Mouse (Mus musculus) urinary bladder, postnatal 4 days (tissue): ENCODE results near the gene Prickle2.

Experiments used
- DNase-seq, 2 experiments: peaks; one replicate each; pipeline ENCODE4 v3.0.0; 2021 to 2022; ENCODE audit warnings: low spot score in 2 of 2

The Prickle2 gene

DNA sequence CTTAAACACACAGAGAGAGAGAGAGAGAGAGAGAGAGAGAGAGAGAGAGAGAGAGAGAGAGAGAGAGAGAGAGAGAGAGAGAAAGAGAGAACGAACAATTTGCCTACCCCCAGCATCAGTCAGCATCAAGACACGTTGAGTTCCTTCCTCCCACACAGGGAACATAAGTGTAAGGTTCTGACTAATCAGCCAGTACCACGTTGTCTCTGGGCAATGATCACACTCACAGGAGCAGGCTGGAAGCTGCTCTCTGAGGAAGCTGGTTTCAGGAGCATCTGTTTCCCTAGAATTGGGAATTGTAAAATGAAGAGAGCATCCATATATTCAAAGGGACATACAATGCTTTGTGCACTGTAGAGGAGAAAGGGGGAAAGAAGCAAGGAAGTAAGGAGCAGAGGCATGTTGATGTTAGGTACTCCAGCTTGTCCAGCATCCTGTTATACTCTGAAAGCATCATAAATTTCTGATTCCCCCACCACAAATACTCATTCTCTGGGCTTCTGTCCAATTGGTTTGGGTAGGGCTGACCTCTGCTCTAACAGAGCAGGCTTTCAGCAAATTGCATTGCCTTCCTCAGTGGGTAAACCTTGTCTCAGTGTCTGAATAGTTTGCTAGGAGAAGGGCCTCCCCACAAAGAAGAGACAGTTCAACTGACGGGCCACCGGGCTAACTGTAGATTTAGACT lies 116.4 kb downstream of the Prickle2 start:
- DNase-seq: no peak

DNA sequence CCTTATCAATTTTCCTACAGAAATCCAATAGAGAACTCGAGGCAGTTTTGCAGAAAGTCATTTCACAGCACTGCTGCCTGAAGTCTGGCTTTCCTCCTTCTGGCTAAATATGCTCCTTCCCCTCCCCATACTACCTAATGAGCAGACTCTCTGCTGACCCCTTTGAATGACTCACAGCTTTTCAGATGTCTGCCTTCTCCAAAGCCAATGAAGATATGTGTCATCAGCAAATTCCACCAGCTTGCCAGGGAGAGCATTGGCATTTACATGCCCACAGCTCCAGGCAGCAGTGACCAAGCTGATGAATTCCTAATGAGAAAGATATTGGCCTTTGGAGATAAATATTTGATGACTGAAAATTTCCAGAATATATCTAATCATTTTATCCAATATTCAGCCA lies 121.9 kb downstream of the Prickle2 start:
- DNase-seq: no peak

DNA sequence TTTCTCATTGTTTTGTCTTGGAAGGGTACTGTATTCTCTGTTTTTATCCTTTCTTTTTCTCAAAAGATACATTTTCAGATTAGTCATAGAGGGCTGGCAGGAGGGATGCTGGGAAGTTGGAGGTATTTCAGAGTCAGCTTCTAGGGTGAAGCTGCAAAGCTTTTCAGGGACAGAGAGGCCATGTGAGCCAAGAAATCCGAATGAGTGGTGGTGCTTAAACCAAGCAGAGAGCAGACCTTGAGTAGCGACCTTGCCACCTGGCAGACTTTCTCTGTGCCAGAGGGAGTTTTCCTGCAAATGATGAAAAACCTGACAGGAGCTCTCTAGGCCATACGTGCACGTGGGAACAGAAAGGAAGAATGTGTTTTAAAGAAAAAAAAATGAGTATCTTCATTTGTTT lies 130.7 kb downstream of the Prickle2 start:
- DNase-seq: no peak

DNA sequence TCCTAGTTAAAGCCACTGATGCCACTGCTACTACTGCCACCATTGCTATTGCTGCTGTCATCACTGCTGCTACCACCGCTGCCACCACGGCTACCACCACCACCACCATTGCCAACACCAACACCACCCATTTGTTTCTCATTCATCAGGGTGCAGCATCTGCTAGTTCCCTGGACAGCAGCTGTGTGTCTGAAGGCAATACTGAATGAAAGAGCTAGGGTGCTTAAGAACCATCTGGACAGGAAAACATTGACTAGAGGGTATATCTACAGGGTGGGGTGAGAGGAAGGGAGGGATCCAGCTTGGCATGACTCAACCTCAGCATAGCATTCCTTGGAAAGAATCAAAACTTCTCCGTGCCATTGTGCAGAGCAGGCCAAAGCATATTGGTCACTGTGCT lies 133.8 kb downstream of the Prickle2 start:
- DNase-seq: peak in 1 of 2 experiments; percentile 43

DNA sequence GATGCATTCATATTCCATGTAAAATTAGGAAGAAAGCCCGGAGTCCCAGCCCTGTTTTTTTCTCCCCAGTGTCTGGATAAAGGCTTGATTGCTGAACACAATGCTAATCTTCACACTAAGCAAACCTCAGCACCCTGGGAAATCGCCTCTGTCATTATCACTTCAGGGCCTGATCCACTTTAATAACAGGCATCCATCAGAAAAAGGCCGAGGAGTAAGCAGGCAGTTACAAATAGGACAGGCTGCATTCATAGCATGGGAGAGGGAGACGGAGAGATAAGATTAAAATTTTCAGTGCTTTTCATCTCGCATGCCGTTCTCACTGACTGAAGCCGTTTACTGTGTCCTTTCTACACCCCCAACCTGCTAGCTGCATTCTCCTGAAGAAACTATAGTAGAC lies 135.9 kb downstream of the Prickle2 start:
- DNase-seq: no peak

DNA sequence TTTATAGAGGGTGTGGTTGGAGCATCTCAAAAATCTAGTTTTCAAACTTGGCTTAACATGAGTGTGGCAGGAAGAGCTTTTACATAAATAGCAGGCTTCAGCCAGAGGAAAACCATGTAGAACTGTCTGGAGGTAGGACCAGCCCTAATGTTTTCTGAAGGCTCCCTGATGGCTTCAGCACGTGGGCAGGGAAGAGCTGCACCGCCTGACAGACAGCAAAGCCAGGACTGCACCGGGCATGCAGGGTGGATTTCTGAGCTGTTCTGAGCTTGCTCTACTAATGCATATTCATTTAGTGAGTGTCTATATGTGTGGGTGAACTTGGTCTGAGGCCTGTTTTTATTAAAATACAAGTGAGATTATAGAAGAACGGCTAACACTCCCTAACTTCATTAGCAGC lies 136.7 kb downstream of the Prickle2 start:
- DNase-seq: no peak

DNA sequence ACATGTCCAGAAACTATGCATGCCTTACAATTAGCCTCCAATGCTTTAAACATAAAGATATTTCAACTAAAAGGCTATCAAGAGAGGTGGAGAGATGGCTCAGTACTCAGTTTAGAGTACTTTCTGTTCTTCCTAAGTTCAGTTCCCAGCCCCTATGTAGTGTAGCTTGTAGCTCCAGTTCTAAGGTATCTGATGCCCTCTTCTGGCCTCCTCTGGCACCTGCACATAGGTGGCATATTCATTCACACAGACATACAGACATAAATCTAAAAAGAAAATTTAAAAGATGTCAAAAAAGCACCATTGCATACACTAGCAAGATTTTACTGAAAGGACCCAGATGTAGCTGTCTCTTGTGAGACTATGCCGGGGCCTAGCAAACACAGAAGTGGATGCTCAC lies 146.7 kb downstream of the Prickle2 start:
- DNase-seq: no peak

DNA sequence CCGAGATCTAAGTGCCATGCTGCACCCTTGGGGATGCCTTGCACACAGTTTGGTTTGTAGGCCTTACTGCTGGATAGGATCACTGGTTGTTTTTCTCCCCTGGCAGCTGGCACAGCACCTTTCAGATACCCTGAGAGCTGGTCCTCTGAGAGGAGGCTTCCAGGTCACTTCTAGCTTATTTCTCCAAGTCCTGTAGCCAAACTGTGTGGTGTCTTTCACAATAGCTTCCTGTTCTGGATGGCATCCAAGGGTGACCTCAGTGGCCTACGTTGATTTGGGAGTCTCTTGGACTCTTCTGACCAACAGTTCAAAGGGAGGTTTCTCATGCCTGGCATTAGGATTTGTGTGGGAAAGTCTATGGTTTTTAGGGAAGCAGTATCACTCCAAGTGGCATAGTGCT lies 150.3 kb downstream of the Prickle2 start:
- DNase-seq: no peak

DNA sequence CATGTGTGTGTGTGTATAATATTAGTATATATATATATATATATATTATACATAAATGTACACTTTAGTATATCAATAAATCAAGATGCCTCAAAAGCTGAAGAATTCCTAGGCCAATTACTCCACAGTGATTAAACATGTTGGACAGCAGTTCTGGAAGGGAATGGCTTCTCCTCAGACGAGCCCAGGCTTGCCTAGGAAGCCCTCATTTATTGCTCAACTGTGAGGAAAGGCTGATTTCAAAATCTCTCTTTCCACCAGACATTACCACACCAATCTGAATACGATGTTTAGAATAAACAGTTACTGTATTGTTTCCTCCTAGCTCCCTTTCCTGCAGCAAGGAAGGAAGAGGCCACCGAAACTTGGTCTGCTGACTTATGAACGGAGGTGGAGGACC lies 152.9 kb downstream of the Prickle2 start:
- DNase-seq: no peak

DNA sequence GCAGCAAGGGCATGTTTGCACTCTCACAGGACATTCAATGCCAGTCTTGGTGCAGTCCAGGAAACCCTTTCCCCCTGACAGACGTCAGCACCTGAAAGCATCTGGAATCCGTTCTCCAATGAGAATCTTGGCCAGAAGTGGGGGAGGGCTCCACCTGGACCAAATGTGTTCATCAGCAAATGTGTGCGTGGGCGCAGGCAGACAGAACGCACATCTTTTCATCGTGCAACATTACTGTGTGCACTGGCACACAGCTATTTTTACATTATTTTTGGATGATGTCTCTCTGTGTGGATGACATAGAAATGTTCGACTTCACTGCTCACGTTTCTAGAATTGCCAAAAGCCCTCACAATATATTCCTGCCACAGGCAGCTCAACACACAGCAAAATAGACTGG lies 156.7 kb downstream of the Prickle2 start:
- DNase-seq: no peak

DNA sequence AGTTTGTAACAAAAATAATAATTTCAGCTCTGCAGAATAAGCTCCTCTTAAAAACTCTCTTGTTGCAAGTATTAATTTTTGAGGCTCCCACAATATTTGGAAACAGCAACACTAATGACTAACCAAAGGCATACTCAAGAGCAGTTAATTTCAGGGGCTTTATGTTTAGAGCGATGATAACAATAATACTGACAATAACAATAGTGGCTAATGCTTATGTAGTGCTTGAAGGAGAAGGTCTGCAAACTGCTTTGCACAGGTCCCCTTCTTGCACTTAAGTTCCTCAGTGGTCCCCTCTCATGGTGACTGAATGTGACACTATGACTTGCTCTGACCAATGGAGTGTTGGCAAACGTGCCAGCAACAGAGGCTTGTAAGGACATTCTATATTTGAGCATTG lies 160.8 kb downstream of the Prickle2 start:
- no peak for DNase-seq

DNA sequence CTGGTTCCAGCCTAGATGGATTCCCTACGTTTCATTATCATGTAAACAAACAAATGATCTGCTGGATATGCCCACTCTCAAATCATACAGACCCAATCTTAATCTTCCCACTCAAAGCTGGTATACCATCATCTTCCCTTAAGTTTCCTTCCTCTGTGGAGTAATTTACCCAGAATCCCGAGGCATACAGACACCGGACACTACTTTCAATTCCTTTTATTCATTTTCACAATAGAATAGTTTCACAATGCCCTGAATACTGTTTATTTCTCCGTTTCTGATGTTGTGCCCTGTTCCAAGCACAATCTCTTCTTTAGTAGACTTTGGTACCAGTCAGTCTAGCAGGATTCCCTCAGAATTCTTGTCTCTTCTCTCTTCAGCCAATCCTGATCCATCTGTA lies 162.1 kb downstream of the Prickle2 start:
- DNase-seq: no peak

DNA sequence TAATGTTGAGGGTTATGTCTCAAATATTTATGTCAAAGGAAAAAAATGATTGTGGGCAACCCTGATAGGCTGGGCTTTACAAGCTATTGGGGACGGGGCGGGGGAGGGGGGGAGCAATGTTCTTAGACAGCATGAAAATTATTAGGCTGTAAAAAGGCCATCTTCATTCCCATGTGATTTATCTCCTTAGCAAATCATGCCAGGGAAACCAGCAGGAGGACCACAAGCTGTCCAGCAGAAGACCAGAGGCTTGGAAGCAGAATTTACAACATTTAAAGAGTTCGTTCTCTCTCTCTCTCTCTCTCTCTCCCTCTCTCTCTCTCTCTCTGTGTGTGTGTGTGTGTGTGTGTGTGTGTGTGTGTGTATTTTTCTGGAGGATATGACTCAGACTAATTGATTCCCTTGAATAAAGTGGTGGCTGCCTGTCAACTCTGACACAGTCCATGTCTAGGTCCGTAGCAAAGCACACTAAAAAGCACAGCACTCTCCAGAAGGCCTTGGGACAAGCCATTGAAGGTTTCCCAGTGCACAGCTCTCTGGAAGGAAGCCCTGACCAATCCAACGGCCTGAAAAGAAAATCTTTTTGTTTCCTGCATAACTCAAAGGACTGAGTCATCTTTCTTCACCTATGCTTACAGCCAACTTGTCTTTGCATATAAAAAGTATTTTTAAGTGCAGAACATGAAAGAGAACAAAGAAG lies 163.4 kb downstream of the Prickle2 start:
- DNase-seq: no peak

DNA sequence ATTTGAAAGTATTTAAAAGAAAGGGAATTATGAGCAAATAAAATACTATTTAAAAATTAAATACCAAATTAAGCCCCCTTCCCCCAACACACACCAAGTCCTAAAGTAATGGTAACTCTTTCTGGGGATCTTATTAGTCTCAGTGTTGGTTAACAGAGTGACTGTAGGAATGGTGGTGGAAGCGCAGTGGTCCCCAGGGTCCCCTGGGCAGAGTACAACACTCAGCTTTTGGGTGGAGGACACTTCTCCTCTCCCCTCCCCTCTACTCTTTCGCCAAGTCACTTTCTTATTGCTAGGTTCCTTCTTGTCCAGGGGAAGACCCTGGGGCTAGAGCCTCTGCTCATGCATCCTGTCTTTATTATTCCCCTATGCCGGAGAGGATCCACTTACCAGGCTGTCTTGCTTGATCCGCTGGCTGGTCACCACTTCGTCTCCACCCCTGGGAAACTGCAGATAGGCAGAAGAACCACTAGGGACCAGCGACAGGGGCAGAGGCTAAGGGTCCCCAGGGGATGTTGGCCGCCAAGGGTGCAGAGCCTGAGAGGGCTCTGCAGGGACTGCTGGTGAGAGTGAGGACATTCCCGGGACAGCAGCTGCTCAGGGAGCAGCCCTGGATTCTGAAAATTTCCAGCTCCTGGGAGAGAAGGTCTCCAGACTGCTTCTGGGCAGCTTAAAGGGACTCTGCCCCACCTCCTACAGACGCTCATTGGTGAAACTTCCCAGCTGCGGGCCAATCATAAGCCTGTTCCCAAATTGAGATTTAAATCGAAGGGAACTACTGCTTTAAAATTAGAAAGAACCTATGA lies 171.5 kb downstream of the Prickle2 start:
- DNase-seq: peak in 1 of 2 experiments; percentile 50

DNA sequence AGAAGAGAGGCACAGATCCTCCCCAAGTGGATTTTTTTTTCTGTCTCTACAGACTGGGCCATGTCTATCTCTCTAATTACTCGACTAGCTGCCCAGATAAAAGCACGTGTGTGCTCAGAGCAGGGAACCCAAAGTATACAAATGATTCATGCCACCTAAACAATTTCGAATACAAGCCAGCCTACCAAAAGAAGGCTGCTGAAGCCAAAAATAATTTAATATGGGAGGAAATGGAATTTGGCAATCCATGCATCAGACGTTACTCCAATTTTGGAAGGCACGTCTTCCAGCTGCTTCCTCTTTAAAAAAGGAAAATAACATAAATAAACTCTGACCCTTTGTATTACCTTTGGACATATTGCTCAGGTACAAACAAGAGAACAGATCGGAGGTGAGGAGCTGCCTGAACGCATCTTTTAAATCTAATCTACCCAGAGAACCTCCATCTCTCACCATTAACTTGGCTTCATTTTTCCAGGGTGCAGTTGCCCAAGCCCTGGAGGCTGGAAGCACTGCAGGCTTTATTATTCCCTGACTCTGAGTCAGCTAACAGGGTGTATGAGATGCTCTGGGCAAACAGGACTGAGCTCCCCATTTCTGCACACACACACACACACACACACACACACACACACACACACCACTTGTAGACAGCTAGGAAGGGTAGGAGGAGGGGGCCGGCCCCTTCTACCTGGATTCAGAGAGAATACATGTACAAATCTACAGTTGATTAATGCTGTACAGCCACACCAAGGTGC lies 172.5 kb downstream of the Prickle2 start:
- DNase-seq: no peak

DNA sequence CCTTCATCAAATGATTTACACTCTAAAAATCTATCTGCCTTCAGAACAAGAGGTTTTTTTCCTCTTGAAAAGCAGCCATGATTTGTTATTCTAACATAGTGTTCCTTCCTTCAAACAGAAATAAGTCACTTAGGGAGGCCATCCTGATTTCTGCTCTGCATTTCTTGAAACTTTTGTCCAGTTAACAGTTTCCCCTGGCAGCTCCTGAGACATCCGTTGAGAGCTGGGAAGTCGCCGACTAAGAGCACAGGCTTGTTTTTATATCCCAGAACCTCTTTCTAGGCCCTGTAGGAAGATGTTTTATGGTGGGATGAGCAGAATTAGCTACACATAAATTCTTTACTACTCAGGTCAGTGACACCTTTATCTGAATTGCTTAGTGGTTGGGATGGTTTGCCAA lies 173.1 kb downstream of the Prickle2 start:
- DNase-seq: no peak

DNA sequence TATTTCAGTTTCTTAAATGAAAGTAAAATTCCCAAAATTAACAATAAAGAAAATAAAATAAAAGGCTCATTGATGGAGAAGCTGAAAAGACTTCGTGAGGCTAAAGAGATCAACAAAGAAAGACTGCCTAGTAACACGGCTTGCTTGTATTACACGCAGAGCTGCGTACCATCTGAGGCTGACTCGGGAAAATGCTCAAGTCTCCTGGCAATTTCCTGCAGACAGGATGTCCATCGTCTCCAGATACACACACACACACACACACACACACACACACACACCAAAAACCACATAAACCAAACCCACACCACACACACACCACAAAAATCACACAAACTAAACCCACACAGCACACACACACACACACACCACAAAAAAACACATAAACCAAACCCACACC lies 173.6 kb downstream of the Prickle2 start:
- DNase-seq: no peak

DNA sequence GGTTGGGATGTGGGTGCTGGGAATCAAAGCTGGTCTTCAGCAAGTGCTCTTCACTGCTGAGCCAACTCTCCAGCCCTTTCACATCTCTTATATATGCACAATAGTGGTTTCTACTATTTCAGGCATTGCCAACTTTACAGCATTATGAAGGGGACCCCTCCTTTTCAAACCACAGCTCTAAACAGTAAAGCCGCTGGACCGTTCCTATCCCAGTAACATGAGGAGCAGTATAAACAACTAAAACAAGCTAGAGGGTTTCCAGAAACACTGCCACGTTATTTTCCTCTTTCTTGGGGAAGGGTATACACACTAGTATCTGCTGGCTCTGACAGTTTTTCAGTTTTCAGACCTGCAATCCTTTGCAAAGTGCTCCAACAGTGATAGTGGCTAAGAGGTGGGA lies 179.7 kb downstream of the Prickle2 start:
- no peak for DNase-seq

DNA sequence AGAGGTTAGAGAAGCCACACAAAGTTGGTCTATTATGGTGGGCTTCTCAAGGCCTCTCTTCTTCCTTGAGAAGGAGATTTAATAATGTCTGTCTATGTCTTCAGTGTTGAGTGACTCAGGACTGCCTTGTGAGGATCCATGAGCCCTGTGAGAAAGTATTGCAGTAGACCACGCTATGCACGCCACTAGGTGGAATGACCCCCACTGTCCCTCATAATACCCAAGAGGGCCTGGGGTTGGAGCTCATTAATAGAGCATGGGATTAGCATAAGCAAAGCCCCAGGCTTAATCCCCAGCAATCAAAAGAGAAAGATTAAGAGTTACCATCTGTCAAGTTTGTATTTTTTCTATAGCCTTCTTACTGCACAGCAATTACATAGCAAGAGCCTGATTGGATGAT lies 180.3 kb downstream of the Prickle2 start:
- no peak for DNase-seq

DNA sequence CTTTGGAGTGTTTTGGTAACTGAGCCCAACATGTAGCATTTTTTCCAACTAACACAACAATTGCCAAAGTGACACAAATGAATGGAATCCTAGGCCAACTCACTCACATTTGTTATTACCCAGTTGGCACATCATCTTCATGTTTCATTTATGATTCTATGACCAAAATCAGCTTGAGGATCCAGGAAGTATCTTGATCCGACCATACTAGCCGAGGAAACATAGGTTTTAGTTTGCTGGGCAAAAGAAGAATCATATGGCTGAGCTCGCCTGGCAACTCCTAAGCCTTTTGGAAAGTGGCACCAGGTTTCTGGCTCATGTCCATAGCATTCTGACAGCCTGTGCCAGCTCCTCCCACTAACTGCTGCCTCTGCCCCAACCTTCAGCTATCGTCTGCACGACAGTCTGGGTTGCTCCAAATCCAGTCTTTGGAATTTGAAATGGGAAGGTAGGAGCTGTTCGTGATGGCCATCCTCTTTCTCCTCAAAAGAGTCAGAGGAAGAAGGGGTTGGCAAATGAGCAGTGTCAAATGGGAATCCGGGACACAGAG lies 184.4 kb downstream of the Prickle2 start:
- DNase-seq: no peak

DNA sequence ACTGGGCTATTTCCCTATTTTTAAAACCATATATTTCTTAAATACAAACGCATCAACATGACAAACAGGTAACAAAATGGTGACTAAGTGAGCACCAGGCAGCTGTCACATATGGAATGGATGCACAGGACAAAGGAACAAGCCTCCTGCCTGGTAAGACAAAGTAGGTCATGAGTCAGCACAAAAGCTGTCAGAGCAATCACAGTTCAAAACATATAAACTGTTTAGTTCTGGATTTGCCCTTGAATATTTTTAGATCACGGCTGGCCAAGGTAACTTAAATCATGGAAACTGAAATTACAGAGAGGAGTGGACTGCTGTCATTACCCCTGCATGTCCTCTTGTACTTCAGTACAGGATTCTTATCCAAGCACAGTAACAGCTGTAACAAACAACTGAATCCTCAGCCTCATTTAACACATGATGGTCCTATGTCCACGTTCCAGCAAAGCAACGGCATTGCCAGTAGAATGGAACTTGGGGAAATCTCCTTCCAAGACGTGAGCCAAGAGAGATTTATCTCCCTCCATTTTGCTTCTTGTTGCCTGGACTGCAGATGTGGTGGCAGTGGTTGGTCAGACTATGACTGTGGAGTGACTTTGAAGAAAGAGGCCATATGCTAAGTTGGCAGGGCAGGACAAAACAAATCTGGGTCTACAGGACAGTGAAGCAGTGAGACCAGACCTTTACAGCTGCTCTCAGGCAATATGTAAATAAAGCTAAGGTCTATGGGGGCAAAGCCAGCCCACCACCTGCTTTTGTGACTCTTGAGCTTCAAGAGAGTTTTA lies 185.7 kb downstream of the Prickle2 start:
- no peak for DNase-seq
